Mouse (Mus musculus): Measurements from ENCODE around the gene Gpatch2l.

Gene Gpatch2l

DNA sequence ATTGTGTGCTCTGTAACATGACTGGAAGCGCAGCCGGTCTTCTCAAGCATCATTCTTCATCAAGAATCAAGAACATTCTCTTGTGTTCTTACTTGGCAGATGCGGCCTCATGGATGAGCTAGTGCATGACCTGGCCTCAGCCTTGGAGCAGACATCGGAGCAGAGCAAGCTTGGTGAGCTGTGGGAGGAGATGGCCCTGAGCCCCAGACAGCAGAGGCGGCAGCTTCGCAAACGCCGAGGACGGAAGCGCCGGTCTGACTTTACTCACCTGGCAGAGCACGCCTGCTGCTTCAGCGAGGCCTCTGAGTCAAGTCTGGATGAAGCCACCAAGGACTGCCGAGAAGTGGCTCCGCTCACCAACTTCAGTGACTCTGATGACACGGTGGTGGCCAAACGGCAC lies 2.3 kb downstream of the Gpatch2l start:
- Histone ChIP-seq H3K36me3 (ENCODE audit: control insufficient read depth, insufficient read depth, low read length, poor library complexity, severe bottlenecking) (peaks cover 2% of the 10 kb centered on the region; the same call in 1 of the 2 replicates), H3K27me3 (ENCODE audit: control insufficient read depth, insufficient read depth, low read length, poor library complexity, severe bottlenecking) (no peaks in the 10 kb centered on the region; the same call in 1 of the 2 replicates)
- no peak for DNase-seq (ENCODE audit: low read depth, low spot score)

DNA sequence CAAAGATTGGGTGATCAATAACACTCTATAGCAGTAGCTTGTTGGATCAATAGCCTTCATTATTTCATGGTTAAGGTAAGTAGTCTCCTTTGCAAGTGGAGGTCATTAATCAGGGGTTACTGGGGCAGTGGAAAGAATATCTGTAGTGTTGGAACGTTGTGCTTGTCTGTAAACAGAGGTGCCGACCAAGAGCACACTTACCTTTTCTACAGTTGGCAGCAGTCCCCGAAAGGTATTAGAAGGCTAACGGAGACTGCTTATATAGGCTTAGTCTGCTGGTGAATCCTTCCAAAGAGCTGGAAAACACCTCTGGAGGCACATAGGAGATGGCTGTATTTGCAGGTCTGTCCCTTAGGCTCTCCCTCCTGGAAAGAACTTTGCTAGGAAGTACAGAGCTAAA lies 8.5 kb downstream of the Gpatch2l start:
- no peaks in the 10 kb centered on the region for H3K27me3 ChIP-seq (ENCODE audit: control insufficient read depth, insufficient read depth, low read length, poor library complexity, severe bottlenecking)
- peaks cover 2% of the 10 kb centered on the region; the same call in 1 of the 2 replicates for H3K36me3 ChIP-seq (ENCODE audit: control insufficient read depth, insufficient read depth, low read length, poor library complexity, severe bottlenecking)
- no peak for DNase-seq (ENCODE audit: low read depth, low spot score)

- Histone ChIP-seq H3K27me3 (ENCODE audit: control insufficient read depth, insufficient read depth, low read length, poor library complexity, severe bottlenecking) (no peaks in the 10 kb centered on the region), H3K36me3 (ENCODE audit: control insufficient read depth, insufficient read depth, low read length, poor library complexity, severe bottlenecking) (peaks cover 9% of the 10 kb centered on the region; the same call in 1 of the 2 replicates)
- DNase-seq (ENCODE audit: low read depth, low spot score), result no peak
Measured at GRCm38 (mm10) chr12:86254910-86255309, 13.3 kb downstream of the Gpatch2l start.

DNA sequence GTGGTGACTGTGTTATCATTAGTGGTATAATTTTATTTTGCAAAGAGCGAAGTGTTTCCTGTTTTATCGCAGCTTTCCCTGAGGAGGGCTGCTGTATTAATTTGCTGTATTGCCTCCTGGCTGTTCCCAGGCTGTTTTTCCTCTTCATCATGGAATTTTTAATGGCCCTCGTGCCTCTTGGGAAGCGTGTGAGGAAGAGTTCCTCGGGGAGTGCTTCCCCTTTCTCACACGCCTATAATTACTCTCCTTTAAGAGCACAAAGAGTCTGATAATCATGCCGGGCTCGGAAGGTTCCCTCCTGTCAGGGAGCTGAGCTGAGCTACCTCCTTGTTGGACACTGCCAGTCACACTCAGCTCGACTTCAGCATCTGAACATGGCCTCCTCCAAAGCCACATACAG lies 30.0 kb downstream of the Gpatch2l start:
- H3K36me3 ChIP-seq (ENCODE audit: control insufficient read depth, insufficient read depth, low read length, poor library complexity, severe bottlenecking), result peaks cover 21% of the 10 kb centered on the region
- no peak for DNase-seq (ENCODE audit: low read depth, low spot score)
- no peaks in the 10 kb centered on the region for H3K27me3 ChIP-seq (ENCODE audit: control insufficient read depth, insufficient read depth, low read length, poor library complexity, severe bottlenecking)

DNA sequence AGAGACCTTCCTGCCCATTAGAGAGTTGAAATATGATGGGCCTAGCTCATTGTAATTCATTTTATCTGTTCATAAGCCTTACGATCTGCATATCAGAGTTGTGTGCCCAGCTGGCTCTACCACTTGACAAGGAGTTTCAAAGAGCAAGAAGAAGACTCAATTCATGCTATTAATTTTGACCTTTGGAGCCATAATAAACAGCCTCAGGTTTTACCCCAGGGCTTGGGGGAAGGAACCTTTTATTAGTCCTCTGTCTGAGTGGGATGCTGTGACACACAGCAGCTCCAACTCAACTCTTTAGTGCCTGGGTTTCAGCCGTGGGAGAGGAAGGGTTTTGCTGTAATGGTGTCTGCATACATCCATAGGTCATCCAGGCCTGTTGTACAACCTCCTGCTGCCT lies 32.6 kb downstream of the Gpatch2l start:
- Histone ChIP-seq H3K36me3 (ENCODE audit: control insufficient read depth, insufficient read depth, low read length, poor library complexity, severe bottlenecking) (peaks cover 22% of the 10 kb centered on the region), H3K27me3 (ENCODE audit: control insufficient read depth, insufficient read depth, low read length, poor library complexity, severe bottlenecking) (no peaks in the 10 kb centered on the region)
- DNase-seq (ENCODE audit: low read depth, low spot score), result no peak

DNA sequence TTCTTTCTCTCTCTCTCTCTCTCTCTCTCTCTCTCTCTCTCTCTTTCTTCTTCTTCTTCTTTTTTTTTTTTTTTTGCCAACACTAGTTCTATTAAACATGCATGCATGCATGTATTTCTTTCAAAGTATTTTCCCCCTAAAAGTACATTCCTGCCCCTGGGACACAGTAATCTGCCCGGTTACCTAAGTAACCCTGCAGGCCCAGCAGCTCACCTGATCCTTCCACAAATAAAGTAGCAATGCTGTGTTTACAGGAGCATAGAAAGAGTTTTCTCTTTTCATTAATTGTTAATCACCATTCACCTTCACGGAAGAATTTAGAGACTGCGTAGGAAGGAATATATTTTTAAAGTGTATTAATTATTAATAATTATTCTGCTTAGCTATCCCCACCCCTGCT lies 34.1 kb downstream of the Gpatch2l start:
- DNase-seq (ENCODE audit: low read depth, low spot score), result no peak
- H3K27me3 ChIP-seq (ENCODE audit: control insufficient read depth, insufficient read depth, low read length, poor library complexity, severe bottlenecking), result no peaks in the 10 kb centered on the region
- H3K36me3 ChIP-seq (ENCODE audit: control insufficient read depth, insufficient read depth, low read length, poor library complexity, severe bottlenecking), result peaks cover 16% of the 10 kb centered on the region

GRCm38 (mm10) chr12:86276463-86276862 lies 34.8 kb downstream of the Gpatch2l start:
- Histone ChIP-seq H3K27me3 (ENCODE audit: control insufficient read depth, insufficient read depth, low read length, poor library complexity, severe bottlenecking) (no peaks in the 10 kb centered on the region), H3K36me3 (ENCODE audit: control insufficient read depth, insufficient read depth, low read length, poor library complexity, severe bottlenecking) (peaks cover 11% of the 10 kb centered on the region)
- DNase-seq (ENCODE audit: low read depth, low spot score), result no peak

DNA sequence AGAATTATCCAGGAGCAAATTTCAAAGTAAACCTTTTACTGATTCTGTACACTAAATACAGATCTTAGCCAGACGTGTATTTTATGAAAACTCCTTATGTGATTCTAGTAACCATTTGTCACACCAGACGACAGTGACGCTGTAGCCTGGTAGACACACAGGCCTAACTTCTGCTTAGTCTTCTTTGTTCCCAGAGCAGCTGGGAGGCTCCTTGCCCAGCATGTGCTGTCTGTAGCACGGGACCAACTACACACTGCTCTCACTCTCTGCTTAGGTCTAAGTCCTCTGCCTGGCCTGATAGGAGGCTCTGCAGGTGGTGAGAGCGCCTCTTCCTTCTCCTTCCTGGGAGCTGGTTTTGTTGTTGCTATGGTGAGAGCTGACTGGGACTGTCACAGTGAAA lies 35.2 kb downstream of the Gpatch2l start:
- no peaks in the 10 kb centered on the region for H3K27me3 ChIP-seq (ENCODE audit: control insufficient read depth, insufficient read depth, low read length, poor library complexity, severe bottlenecking)
- H3K36me3 ChIP-seq (ENCODE audit: control insufficient read depth, insufficient read depth, low read length, poor library complexity, severe bottlenecking), result peaks cover 11% of the 10 kb centered on the region
- no peak for DNase-seq (ENCODE audit: low read depth, low spot score)

- peaks cover 13% of the 10 kb centered on the region for H3K36me3 ChIP-seq (ENCODE audit: control insufficient read depth, insufficient read depth, low read length, poor library complexity, severe bottlenecking)
- DNase-seq (ENCODE audit: low read depth, low spot score), result no peak
- no peaks in the 10 kb centered on the region for H3K27me3 ChIP-seq (ENCODE audit: control insufficient read depth, insufficient read depth, low read length, poor library complexity, severe bottlenecking)
Measured at GRCm38 (mm10) chr12:86280000-86280399, 38.3 kb downstream of the Gpatch2l start.

DNA sequence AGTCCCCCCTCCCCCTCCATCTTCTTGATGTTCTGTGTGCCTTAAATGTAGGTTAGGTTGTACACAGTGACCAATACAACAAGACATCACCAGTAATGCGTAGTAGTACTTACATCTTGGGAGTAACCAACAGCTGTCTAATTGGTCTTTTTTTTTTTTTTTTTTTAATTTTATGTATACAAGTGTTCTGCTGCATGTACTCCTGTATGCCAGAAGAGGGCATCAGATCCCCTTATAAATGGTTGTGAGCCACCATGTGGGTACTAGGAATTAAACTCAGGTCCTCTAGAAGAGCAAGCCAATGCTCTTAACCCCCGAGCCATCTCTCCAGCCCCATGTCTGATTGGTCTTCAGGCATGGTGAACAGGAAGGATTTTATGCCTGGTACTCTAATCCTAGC lies 44.0 kb downstream of the Gpatch2l start:
- H3K27me3 ChIP-seq (ENCODE audit: control insufficient read depth, insufficient read depth, low read length, poor library complexity, severe bottlenecking), result no peaks in the 10 kb centered on the region
- no peak for DNase-seq (ENCODE audit: low read depth, low spot score)
- H3K36me3 ChIP-seq (ENCODE audit: control insufficient read depth, insufficient read depth, low read length, poor library complexity, severe bottlenecking), result peaks cover 7% of the 10 kb centered on the region; the same call in 1 of the 2 replicates

- no peaks in the 10 kb centered on the region for H3K27me3 ChIP-seq (ENCODE audit: control insufficient read depth, insufficient read depth, low read length, poor library complexity, severe bottlenecking)
- DNase-seq (ENCODE audit: low read depth, low spot score), result no peak
- H3K36me3 ChIP-seq (ENCODE audit: control insufficient read depth, insufficient read depth, low read length, poor library complexity, severe bottlenecking), result no peaks in the 10 kb centered on the region
Measured at GRCm38 (mm10) chr12:86297450-86297849, 55.8 kb downstream of the Gpatch2l start.

- H3K27me3 ChIP-seq (ENCODE audit: control insufficient read depth, insufficient read depth, low read length, poor library complexity, severe bottlenecking), result no peaks in the 10 kb centered on the region
- no peaks in the 10 kb centered on the region for H3K36me3 ChIP-seq (ENCODE audit: control insufficient read depth, insufficient read depth, low read length, poor library complexity, severe bottlenecking)
- no peak for DNase-seq (ENCODE audit: low read depth, low spot score)
Measured at GRCm38 (mm10) chr12:86302973-86303372, 61.3 kb downstream of the Gpatch2l start.

DNA sequence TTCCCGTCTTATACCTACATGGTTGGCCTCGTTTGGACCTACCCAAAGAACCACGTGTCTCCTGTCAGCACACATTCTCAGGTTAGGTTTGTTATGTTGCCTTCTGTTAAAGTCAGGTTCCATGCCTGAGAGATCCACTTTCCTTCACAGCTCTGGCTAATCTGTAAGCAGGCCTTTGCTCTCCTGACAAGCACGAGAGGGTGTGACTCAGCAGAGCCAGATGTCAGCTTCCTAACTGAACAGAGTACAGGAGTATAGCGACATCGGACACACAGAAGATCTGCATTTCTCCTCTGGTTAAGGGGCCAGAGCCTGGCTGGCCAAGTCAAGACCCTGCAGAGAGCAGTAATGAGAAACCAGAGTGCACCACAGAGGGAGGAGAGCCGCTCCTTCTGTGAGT lies 63.4 kb downstream of the Gpatch2l start:
- DNase-seq (ENCODE audit: low read depth, low spot score), result no peak
- Histone ChIP-seq H3K36me3 (ENCODE audit: control insufficient read depth, insufficient read depth, low read length, poor library complexity, severe bottlenecking) (no peaks in the 10 kb centered on the region), H3K27me3 (ENCODE audit: control insufficient read depth, insufficient read depth, low read length, poor library complexity, severe bottlenecking) (no peaks in the 10 kb centered on the region)

DNA sequence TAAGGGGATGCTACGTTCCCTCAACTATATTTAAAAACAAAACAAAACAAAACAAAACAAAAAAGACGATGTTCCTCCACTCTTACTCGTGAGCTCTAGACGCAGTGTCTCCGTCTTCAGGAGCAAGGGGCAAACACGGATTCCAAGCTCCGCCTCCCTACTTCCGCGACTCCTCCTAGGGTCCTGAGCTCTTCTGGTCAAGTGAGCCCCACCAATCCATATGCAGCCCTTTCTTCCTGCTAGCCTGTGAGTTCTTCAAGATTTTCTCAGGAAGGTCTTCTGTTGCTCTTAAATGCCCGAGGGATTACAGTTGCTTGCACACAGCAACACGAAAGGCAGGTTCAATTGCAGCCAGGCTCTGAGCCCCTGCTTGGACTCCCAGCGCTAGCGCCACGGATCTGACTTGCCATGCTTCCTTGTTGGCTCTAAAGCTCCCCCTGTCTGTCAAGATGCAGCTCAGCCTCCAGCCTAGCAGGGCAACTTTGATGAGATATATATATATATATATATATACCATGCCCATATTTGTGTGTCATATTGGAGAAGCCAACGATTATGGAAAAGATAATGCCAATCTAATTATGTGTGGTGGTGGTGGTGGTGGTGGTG lies 64.1 kb downstream of the Gpatch2l start:
- Histone ChIP-seq H3K27me3 (ENCODE audit: control insufficient read depth, insufficient read depth, low read length, poor library complexity, severe bottlenecking) (no peaks in the 10 kb centered on the region), H3K36me3 (ENCODE audit: control insufficient read depth, insufficient read depth, low read length, poor library complexity, severe bottlenecking) (no peaks in the 10 kb centered on the region)
- DNase-seq (ENCODE audit: low read depth, low spot score), result peak; percentile 55

DNA sequence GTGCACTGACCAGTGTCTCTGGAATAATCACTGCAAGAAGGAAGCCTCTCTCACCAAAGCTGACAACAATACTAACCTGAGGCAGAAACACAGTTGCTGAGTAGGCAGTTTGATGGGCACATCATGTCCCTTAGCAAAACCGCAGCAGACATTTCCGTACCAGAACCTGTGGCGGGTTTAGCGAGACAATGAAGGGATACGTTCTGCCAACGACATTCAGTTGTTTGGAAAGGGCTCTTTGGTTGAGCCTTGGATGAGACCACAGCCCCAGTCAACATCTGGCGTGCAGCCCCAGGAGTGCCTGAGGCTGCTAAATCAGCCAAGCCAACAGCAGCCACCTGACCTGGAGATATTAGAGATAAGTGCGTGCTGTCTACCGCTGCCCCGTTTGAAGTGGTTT lies 67.8 kb downstream of the Gpatch2l start:
- DNase-seq (ENCODE audit: low read depth, low spot score), result no peak
- Histone ChIP-seq H3K36me3 (ENCODE audit: control insufficient read depth, insufficient read depth, low read length, poor library complexity, severe bottlenecking) (no peaks in the 10 kb centered on the region), H3K27me3 (ENCODE audit: control insufficient read depth, insufficient read depth, low read length, poor library complexity, severe bottlenecking) (no peaks in the 10 kb centered on the region)

DNA sequence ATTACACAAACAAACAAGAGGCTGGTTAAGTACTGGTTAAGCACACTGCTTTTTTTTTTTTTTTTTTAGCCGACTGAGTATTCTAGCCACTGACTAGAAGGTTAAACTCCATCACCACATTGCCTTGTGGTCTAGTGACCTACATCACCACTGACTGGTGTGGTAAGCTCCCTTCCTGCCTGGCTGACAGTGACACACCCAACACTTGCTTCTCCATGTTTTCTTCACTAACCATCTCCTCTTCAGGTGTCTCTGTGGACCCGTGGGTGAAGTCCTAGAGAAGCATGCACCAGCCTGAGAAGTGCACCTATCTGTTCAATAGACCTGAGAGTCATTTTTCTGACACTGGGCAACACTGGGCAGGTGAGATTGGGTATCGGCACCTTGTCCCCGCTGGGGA lies 68.2 kb downstream of the Gpatch2l start:
- DNase-seq (ENCODE audit: low read depth, low spot score), result no peak
- Histone ChIP-seq H3K27me3 (ENCODE audit: control insufficient read depth, insufficient read depth, low read length, poor library complexity, severe bottlenecking) (no peaks in the 10 kb centered on the region), H3K36me3 (ENCODE audit: control insufficient read depth, insufficient read depth, low read length, poor library complexity, severe bottlenecking) (no peaks in the 10 kb centered on the region)

All from splenic B cell, adult 2 months (primary cell).